Mouse (Mus musculus): ENCODE measurements around the gene Nes. TPM values are rescaled to one million over a fixed set of nuclear protein-coding genes. Genes with fewer than 3 reads are reported as not detected.
A peak's percentile ranks its signal among the peaks of the same experiment; 100 is the strongest.

Gene Nes
- polyA plus RNA-seq (2014; fragmentation: Nextera tagmentation; extraction: Ambion mirVana): 11.1 and 16.7 TPM in 2 replicates

GRCm38 (mm10) chr3:87970939-87971488 is at the start of gene Nes:
Nes (plus strand) TSS chr3:87971078.
- H3K9me3 ChIP-seq (ENCODE audit: control insufficient read depth, low read length): no peaks in the 10 kb centered on the region
- WGBS: under 1% methylated on average over 42 of the region's 44 CpGs
- H3K4me2 ChIP-seq (ENCODE audit: low read depth, low read length): peak within 1 kb of the TSS; percentile 94
- H3K4me3 ChIP-seq (ENCODE audit: low read depth, low read length): peak within 1 kb of the TSS; percentile 56
- H3K9ac ChIP-seq (replicated peaks; ENCODE audit: low read depth, low read length): peak within 1 kb of the TSS; percentile 70
- peaks cover 29% of the 10 kb centered on the region for H3K4me1 ChIP-seq (ENCODE audit: control insufficient read depth, insufficient read depth, low read length)
- no peaks in the 10 kb centered on the region for H3K36me3 ChIP-seq (ENCODE audit: control insufficient read depth, insufficient read depth, low read length)
- H3K27ac ChIP-seq (ENCODE audit: low read depth, low read length): peak within 1 kb of the TSS; percentile 39; the same call in 1 of the 2 replicates
- ATAC-seq (ENCODE audit: low read depth): peak; percentile 80
- no peaks in the 10 kb centered on the region for H3K27me3 ChIP-seq (ENCODE audit: control insufficient read depth, insufficient read depth, low read length)

DNA sequence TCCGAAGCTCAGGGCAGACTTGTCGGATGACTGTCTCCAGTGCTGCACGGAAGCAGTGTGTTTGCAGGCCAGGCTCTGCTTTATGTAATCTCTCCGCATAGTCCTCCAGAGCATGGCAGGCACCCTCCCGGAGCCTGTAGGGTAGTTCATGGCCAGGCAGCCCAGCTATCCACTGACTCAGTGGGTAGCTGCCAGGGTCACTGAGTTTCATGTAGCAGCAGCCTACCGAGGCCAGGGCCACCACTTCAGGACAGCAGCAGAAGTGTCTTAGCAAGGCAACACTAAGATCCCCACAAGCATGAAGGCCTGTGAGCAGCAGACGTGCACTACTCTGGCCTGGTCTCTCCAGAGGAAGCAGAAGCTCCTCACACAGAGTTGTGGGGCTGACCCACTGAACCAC is 45.9 kb upstream of the Nes start:
- ATAC-seq (ENCODE audit: low read depth): no peak
- peaks cover 46% of the 10 kb centered on the region for H3K36me3 ChIP-seq (ENCODE audit: control insufficient read depth, insufficient read depth, low read length)

DNA sequence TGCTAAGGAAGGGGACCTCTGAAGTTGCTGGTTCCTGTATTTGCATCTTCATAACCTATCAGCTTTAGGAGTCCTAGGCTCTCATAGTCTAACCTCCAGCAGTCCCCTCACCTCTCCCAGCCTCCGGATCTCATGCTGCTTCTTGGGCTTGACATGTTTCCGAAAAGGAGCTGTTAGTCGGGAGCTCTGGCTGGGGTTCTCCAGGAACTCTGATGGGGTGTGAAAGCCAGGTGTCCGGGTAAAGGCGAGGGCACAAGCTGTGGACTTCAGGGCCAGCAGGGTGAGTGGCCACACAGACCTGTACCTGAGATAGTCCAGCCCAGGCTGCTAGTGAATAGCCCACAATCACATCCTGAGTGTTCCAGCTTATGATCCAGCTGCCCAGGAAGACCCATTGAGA is 43.4 kb upstream of the Nes start:
- 88% methylated on average over 5 of the region's 5 CpGs for WGBS
- Histone ChIP-seq H3K36me3 (ENCODE audit: control insufficient read depth, insufficient read depth, low read length) (peaks cover 41% of the 10 kb centered on the region), H3K9ac (replicated peaks; ENCODE audit: low read depth, low read length) (no peak overlapping the region), H3K27ac (ENCODE audit: low read depth, low read length) (no peak overlapping the region), H3K4me3 (ENCODE audit: low read depth, low read length) (no peak overlapping the region), H3K4me2 (ENCODE audit: low read depth, low read length) (no peak overlapping the region), H3K27me3 (ENCODE audit: control insufficient read depth, insufficient read depth, low read length) (no peaks in the 10 kb centered on the region), H3K4me1 (ENCODE audit: control insufficient read depth, insufficient read depth, low read length) (peaks cover 25% of the 10 kb centered on the region), H3K9me3 (ENCODE audit: control insufficient read depth, low read length) (no peaks in the 10 kb centered on the region)
- no peak for ATAC-seq (ENCODE audit: low read depth)

More for the DNA sequence above, 45.9 kb upstream of the Nes start:
- H3K4me2 ChIP-seq (ENCODE audit: low read depth, low read length): no peak overlapping the region
- H3K27ac ChIP-seq (ENCODE audit: low read depth, low read length): no peak overlapping the region
- no peak overlapping the region for H3K4me3 ChIP-seq (ENCODE audit: low read depth, low read length)
- WGBS: 90% methylated on average over 7 of the region's 7 CpGs
- no peaks in the 10 kb centered on the region for H3K9me3 ChIP-seq (ENCODE audit: control insufficient read depth, low read length)
- no peaks in the 10 kb centered on the region for H3K27me3 ChIP-seq (ENCODE audit: control insufficient read depth, insufficient read depth, low read length)
- peaks cover 10% of the 10 kb centered on the region for H3K4me1 ChIP-seq (ENCODE audit: control insufficient read depth, insufficient read depth, low read length)
- no peak overlapping the region for H3K9ac ChIP-seq (replicated peaks; ENCODE audit: low read depth, low read length)

DNA sequence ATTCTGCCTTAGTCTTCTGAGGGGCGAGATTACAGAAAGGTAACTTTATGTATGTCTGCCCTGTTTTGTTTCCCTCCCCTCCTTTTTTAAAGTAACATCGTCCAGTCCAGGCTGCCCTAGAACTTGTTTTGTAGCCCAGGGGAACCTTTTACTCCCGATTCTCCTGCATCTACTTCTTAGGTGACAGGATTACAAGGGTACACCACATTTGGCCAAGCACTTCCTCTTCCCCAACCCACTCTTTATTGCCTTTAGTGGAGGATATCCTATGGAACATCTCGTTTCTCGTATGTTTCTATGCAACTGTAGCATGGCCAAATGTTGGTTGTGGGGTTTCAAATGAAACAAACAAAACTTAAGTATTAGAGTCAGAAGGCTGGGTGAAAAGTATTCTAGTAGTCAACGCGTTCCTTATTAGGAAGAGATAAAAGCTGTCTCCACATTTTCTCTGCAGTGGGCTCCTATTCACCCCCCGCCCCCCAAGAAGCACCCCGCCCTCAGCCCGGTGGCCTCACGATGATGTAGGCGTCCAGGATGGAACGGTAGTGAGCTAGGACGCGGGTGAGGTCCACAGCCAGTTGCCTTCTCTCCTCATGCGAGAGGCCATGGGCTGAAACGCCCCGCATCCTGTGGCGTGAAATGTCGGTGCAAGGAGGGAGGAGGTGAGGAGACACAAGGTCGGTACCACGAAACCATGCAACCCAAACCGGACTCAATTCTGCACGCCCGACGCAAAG is 41.4 kb upstream of the Nes start:
- WGBS: 9% methylated on average over 26 of the region's 26 CpGs
- peaks cover 25% of the 10 kb centered on the region for H3K36me3 ChIP-seq (ENCODE audit: control insufficient read depth, insufficient read depth, low read length)
- peak; percentile 67 for ATAC-seq (ENCODE audit: low read depth)
- peak overlapping the region; percentile 69 for H3K9ac ChIP-seq (replicated peaks; ENCODE audit: low read depth, low read length)
- H3K4me1 ChIP-seq (ENCODE audit: control insufficient read depth, insufficient read depth, low read length): peaks cover 26% of the 10 kb centered on the region
- H3K27ac ChIP-seq (ENCODE audit: low read depth, low read length): peak overlapping the region; percentile 89
- no peaks in the 10 kb centered on the region for H3K9me3 ChIP-seq (ENCODE audit: control insufficient read depth, low read length)
- no peaks in the 10 kb centered on the region for H3K27me3 ChIP-seq (ENCODE audit: control insufficient read depth, insufficient read depth, low read length)
- peak overlapping the region; percentile 54 for H3K4me2 ChIP-seq (ENCODE audit: low read depth, low read length)
- H3K4me3 ChIP-seq (ENCODE audit: low read depth, low read length): peak overlapping the region; percentile 81

DNA sequence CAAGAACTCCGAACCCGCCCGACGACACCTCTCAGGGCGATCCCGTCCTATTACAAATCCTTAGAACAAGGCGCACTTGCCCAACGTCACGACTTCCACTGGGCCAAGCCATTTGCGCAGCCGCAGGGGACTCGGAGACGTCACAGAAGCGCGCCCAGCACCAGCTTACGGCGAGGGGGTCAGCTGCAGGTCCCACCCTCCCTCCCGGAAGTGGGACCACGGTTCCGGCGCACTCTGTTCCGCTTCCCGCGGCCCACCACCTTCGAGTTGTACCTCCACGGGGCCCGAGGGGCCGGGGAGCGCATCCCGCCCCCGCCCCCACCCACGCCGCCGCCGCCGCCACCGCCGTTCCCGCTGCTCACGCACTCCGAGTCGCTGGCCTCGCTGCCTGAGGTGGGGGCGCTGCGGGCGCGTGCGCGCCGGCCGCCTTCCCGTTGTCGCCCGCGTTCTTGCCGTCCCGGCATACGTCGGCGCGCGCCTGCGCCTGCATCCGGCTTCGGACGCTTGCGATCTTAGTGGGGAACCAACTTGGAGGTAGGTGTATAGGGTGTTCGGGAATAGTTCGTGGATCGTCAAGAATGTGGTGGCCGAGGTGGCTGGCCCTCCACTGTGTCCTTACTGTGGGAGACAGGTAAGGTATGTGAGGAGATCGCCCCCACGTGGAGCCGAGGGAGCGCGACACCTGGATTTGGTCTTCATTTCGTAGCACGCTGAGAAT is 40.6 kb upstream of the Nes start, which contains the start of the genes Isg20l2 and Rrnad1:
Gene Isg20l2, plus strand, starts transcription at position 237 of the 718 bp plus-strand sequence.
Gene Rrnad1, minus strand, starts transcription at position 640 of the 718 bp plus-strand sequence.
- Histone ChIP-seq H3K9ac (replicated peaks; ENCODE audit: low read depth, low read length) (peak within 1 kb of the TSS; percentile 69), H3K36me3 (ENCODE audit: control insufficient read depth, insufficient read depth, low read length) (peaks cover 25% of the 10 kb centered on the region), H3K27ac (ENCODE audit: low read depth, low read length) (peak within 1 kb of the TSS; percentile 89), H3K9me3 (ENCODE audit: control insufficient read depth, low read length) (no peaks in the 10 kb centered on the region), H3K4me3 (ENCODE audit: low read depth, low read length) (peak within 1 kb of the TSS; percentile 81), H3K4me1 (ENCODE audit: control insufficient read depth, insufficient read depth, low read length) (peaks cover 28% of the 10 kb centered on the region), H3K4me2 (ENCODE audit: low read depth, low read length) (peak within 1 kb of the TSS; percentile 74), H3K27me3 (ENCODE audit: control insufficient read depth, insufficient read depth, low read length) (no peaks in the 10 kb centered on the region)
- 2% methylated on average over 52 of the region's 78 CpGs for WGBS
- peak; percentile 98 for ATAC-seq (ENCODE audit: low read depth)

- Histone ChIP-seq H3K27ac (ENCODE audit: low read depth, low read length) (no peak overlapping the region), H3K4me2 (ENCODE audit: low read depth, low read length) (no peak overlapping the region), H3K9ac (replicated peaks; ENCODE audit: low read depth, low read length) (no peak overlapping the region), H3K9me3 (ENCODE audit: control insufficient read depth, low read length) (no peaks in the 10 kb centered on the region), H3K36me3 (ENCODE audit: control insufficient read depth, insufficient read depth, low read length) (peaks cover 16% of the 10 kb centered on the region), H3K4me3 (ENCODE audit: low read depth, low read length) (no peak overlapping the region), H3K4me1 (ENCODE audit: control insufficient read depth, insufficient read depth, low read length) (peaks cover 30% of the 10 kb centered on the region), H3K27me3 (ENCODE audit: control insufficient read depth, insufficient read depth, low read length) (no peaks in the 10 kb centered on the region)
- 83% methylated on average over 5 of the region's 5 CpGs for WGBS
- no peak for ATAC-seq (ENCODE audit: low read depth)
Observed at GRCm38 (mm10) chr3:87934026-87934425, 36.9 kb upstream of the Nes start.

DNA sequence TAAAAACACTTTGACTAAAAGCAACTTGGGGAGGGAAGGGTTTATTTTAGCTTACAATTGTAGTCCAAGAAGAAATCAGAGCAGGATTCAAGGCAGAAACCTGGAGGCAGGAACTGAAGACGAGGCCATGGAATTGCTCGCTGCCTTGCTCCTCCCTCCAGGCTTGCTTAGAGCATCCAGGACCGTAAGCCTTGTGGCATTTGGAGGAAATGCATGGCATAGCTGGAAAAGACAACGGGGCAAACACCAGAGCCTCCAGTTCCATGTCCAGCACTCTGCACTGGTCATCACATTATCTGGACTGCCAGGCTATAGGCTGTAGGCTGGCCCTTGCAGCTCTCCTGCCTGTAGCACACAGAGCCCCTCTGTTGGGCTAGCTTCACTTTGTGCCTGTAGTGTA is 36.4 kb upstream of the Nes start:
- WGBS: 77% methylated on average over 4 of the region's 4 CpGs
- Histone ChIP-seq H3K4me2 (ENCODE audit: low read depth, low read length) (no peak overlapping the region), H3K9ac (replicated peaks; ENCODE audit: low read depth, low read length) (no peak overlapping the region), H3K4me1 (ENCODE audit: control insufficient read depth, insufficient read depth, low read length) (peaks cover 25% of the 10 kb centered on the region), H3K36me3 (ENCODE audit: control insufficient read depth, insufficient read depth, low read length) (peaks cover 20% of the 10 kb centered on the region), H3K9me3 (ENCODE audit: control insufficient read depth, low read length) (no peaks in the 10 kb centered on the region), H3K27me3 (ENCODE audit: control insufficient read depth, insufficient read depth, low read length) (no peaks in the 10 kb centered on the region), H3K4me3 (ENCODE audit: low read depth, low read length) (no peak overlapping the region), H3K27ac (ENCODE audit: low read depth, low read length) (no peak overlapping the region)
- ATAC-seq (ENCODE audit: low read depth): no peak

GRCm38 (mm10) chr3:87935201-87935600 is 35.7 kb upstream of the Nes start:
- Histone ChIP-seq H3K4me2 (ENCODE audit: low read depth, low read length) (no peak overlapping the region), H3K9ac (replicated peaks; ENCODE audit: low read depth, low read length) (no peak overlapping the region), H3K27me3 (ENCODE audit: control insufficient read depth, insufficient read depth, low read length) (no peaks in the 10 kb centered on the region), H3K27ac (ENCODE audit: low read depth, low read length) (no peak overlapping the region), H3K4me1 (ENCODE audit: control insufficient read depth, insufficient read depth, low read length) (peaks cover 25% of the 10 kb centered on the region), H3K4me3 (ENCODE audit: low read depth, low read length) (no peak overlapping the region), H3K9me3 (ENCODE audit: control insufficient read depth, low read length) (no peaks in the 10 kb centered on the region), H3K36me3 (ENCODE audit: control insufficient read depth, insufficient read depth, low read length) (peaks cover 20% of the 10 kb centered on the region)
- 84% methylated on average over 4 of the region's 4 CpGs for WGBS
- no peak for ATAC-seq (ENCODE audit: low read depth)

GRCm38 (mm10) chr3:87935776-87936175 is 35.1 kb upstream of the Nes start:
- Histone ChIP-seq H3K4me3 (ENCODE audit: low read depth, low read length) (no peak overlapping the region), H3K9ac (replicated peaks; ENCODE audit: low read depth, low read length) (no peak overlapping the region), H3K9me3 (ENCODE audit: control insufficient read depth, low read length) (no peaks in the 10 kb centered on the region), H3K4me2 (ENCODE audit: low read depth, low read length) (no peak overlapping the region), H3K27me3 (ENCODE audit: control insufficient read depth, insufficient read depth, low read length) (no peaks in the 10 kb centered on the region), H3K36me3 (ENCODE audit: control insufficient read depth, insufficient read depth, low read length) (peaks cover 21% of the 10 kb centered on the region), H3K4me1 (ENCODE audit: control insufficient read depth, insufficient read depth, low read length) (peaks cover 24% of the 10 kb centered on the region), H3K27ac (ENCODE audit: low read depth, low read length) (no peak overlapping the region)
- ATAC-seq (ENCODE audit: low read depth): peak; percentile 45
- WGBS: 88% methylated on average over 2 of the region's 2 CpGs

All from neural tube, embryonic 14.5 days (tissue).